Mouse (Mus musculus) natural killer cell, adult 2 months (primary cell): ENCODE results near the gene Agpat4.
A peak's percentile ranks its signal among the peaks of the same experiment; 100 is the strongest.

Experiments
- DNase-seq, 2 experiments: peaks; one replicate each; pipeline ENCODE4 v3.0.0; 2022; ENCODE audit warnings: low spot score in 2 of 2

Gene Agpat4

GRCm38 (mm10) chr17:12160984-12161764 lies 42.7 kb downstream of the Agpat4 start:
- DNase-seq, result peak in 1 of 2 experiments; percentile 53

- no peak for DNase-seq
Observed at GRCm38 (mm10) chr17:12161877-12162276, 43.4 kb downstream of the Agpat4 start.

GRCm38 (mm10) chr17:12162824-12163223 lies 44.3 kb downstream of the Agpat4 start:
- no peak for DNase-seq

- no peak for DNase-seq
Observed at GRCm38 (mm10) chr17:12163403-12163802, 44.9 kb downstream of the Agpat4 start.

- no peak for DNase-seq
Observed at GRCm38 (mm10) chr17:12163903-12164302, 45.4 kb downstream of the Agpat4 start.

GRCm38 (mm10) chr17:12164507-12164906 lies 46.0 kb downstream of the Agpat4 start:
- DNase-seq, result peak in 1 of 2 experiments; percentile 33

GRCm38 (mm10) chr17:12165009-12165695 lies 46.6 kb downstream of the Agpat4 start:
- peak in 1 of 2 experiments; percentile 10 for DNase-seq

- DNase-seq, result no peak
Observed at GRCm38 (mm10) chr17:12165701-12166100, 47.2 kb downstream of the Agpat4 start.

GRCm38 (mm10) chr17:12168536-12168935 lies 50.0 kb downstream of the Agpat4 start:
- no peak for DNase-seq

GRCm38 (mm10) chr17:12169326-12169836 lies 50.9 kb downstream of the Agpat4 start:
- no peak for DNase-seq

GRCm38 (mm10) chr17:12170791-12171497 lies 52.4 kb downstream of the Agpat4 start:
- peak in 1 of 2 experiments; percentile 63 for DNase-seq

- DNase-seq, result no peak
Observed at GRCm38 (mm10) chr17:12171666-12172065, 53.2 kb downstream of the Agpat4 start.

GRCm38 (mm10) chr17:12174221-12174620 lies 55.7 kb downstream of the Agpat4 start:
- DNase-seq, result peak in 1 of 2 experiments; percentile 41

GRCm38 (mm10) chr17:12174896-12175295 lies 56.4 kb downstream of the Agpat4 start:
- DNase-seq, result peak in 1 of 2 experiments; percentile 36

- DNase-seq, result no peak
Observed at GRCm38 (mm10) chr17:12175626-12176025, 57.1 kb downstream of the Agpat4 start.

- no peak for DNase-seq
Observed at GRCm38 (mm10) chr17:12179339-12179738, 60.8 kb downstream of the Agpat4 start.

- DNase-seq, result no peak
Observed at GRCm38 (mm10) chr17:12179766-12180165, 61.3 kb downstream of the Agpat4 start.

- DNase-seq, result no peak
Observed at GRCm38 (mm10) chr17:12182702-12183485, 64.4 kb downstream of the Agpat4 start.

GRCm38 (mm10) chr17:12184283-12184682 lies 65.8 kb downstream of the Agpat4 start:
- no peak for DNase-seq

GRCm38 (mm10) chr17:12185855-12186254 lies 67.4 kb downstream of the Agpat4 start:
- no peak for DNase-seq

- DNase-seq, result no peak
Observed at GRCm38 (mm10) chr17:12186341-12186740, 67.8 kb downstream of the Agpat4 start.
